Mouse (Mus musculus): ENCODE measurements around the gene Pigk. TPM values are rescaled to one million over a fixed set of nuclear protein-coding genes. Genes with fewer than 3 reads are reported as not detected.

Pigk gene
- polyA plus RNA-seq, 1 experiment from 2014 or later, result 40.9 TPM

DNA sequence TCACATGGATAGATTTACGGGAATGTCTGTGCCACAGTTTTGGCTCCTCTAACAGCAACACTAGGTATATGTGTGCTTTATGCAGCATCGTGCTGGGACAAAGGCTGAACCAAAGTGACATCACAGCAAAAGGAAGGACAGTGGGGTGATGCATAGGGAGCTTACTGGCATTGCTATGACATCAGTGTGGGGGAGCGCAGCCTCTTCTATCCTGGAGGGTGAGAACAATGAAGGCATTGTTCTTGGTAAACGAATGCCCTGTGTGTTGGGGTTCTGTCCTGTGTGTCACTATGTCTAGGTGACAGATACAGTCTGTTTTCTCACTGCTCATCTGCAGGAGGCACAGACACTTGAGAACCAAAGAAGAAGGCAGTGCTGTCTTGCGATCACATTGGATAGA, 285.0 kb downstream of the Pigk start:
- H3K4me1 ChIP-seq (replicated peaks; ENCODE audit: control insufficient read depth, insufficient read depth), result no peaks in the 10 kb centered on the region
- ATAC-seq (ENCODE audit: low FRiP score, low TSS enrichment) (no peak), DNase-seq (ENCODE audit: low spot score) (no peak)
- H3K9ac ChIP-seq (ENCODE audit: low read length), result no peak overlapping the region
- TF ChIP-seq CTCF (IDR thresholded peaks at IDR 0.05; ENCODE audit: low read depth), result no peak
- TF ChIP-seq EP300 (optimal IDR thresholded peaks at IDR 0.05), result no peak
- no peak overlapping the region for H3K4me3 ChIP-seq (ENCODE audit: low read depth, low read length)
- WGBS, result 78% methylated on average over 5 of the region's 5 CpGs
- no peaks in the 10 kb centered on the region for H3K9me3 ChIP-seq (ENCODE audit: control insufficient read depth, low read length)
- no peaks in the 10 kb centered on the region for H3K27me3 ChIP-seq (ENCODE audit: control insufficient read depth, insufficient read depth, low read length)
- H3K27ac ChIP-seq (replicated peaks), result no peak overlapping the region
- H3K36me3 ChIP-seq (ENCODE audit: control insufficient read depth, insufficient read depth, low read length), result no peaks in the 10 kb centered on the region
- no peak overlapping the region for H3K4me2 ChIP-seq (replicated peaks; ENCODE audit: low read depth)

DNA sequence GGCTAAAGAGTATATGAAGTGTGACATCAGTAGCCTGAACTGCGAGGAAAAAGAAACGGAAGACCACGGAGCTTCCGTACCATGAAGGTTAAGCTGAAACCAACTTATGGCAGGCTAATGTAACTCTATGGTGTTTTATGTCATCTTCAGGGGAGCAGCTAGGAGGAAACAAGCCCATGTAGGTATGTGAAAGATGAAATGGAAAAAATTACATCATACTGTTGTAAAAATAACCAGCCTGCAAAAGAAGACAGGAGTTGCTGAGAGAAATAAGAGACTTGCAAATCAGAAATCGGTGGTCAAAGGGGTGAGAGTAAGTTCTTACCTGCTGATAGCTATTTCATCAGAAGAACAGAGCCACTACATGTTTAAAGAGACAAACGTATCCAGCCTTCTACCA, 293.0 kb downstream of the Pigk start:
- no peak overlapping the region for H3K4me3 ChIP-seq (ENCODE audit: low read depth, low read length)
- no peak overlapping the region for H3K4me2 ChIP-seq (replicated peaks; ENCODE audit: low read depth)
- no peaks in the 10 kb centered on the region for H3K4me1 ChIP-seq (replicated peaks; ENCODE audit: control insufficient read depth, insufficient read depth)
- TF ChIP-seq EP300 (optimal IDR thresholded peaks at IDR 0.05) (no peak), CTCF (IDR thresholded peaks at IDR 0.05; ENCODE audit: low read depth) (no peak)
- H3K27ac ChIP-seq (replicated peaks), result no peak overlapping the region
- DNase-seq (ENCODE audit: low spot score) (no peak), ATAC-seq (ENCODE audit: low FRiP score, low TSS enrichment) (no peak)
- no peaks in the 10 kb centered on the region for H3K9me3 ChIP-seq (ENCODE audit: control insufficient read depth, low read length)
- 85% methylated on average over 6 of the region's 6 CpGs for WGBS
- no peak overlapping the region for H3K9ac ChIP-seq (ENCODE audit: low read length)
- no peaks in the 10 kb centered on the region for H3K36me3 ChIP-seq (ENCODE audit: control insufficient read depth, insufficient read depth, low read length)
- no peaks in the 10 kb centered on the region for H3K27me3 ChIP-seq (ENCODE audit: control insufficient read depth, insufficient read depth, low read length)

DNA sequence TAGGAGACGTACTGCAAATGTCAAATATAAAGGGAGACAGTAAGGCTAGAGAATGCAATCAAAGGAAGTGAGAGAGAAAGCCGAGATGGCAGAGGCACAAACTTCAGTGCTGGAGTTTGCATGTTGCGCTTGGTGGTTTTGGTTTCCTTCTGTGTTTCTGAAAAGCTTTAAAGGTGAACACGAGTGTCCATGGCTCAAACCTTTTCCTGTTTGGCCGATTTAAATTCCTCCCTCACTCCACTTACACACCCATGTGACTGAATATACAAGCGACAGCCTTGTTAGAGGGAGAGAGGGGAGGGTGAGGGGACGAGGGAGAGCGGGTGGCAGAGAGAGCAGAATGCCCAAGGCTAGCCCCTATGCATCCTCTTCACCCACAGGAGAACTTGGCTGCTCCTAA, 302.5 kb downstream of the Pigk start:
- ATAC-seq (ENCODE audit: low FRiP score, low TSS enrichment) (no peak), DNase-seq (ENCODE audit: low spot score) (no peak)
- Histone ChIP-seq H3K4me2 (replicated peaks; ENCODE audit: low read depth) (no peak overlapping the region), H3K27me3 (ENCODE audit: control insufficient read depth, insufficient read depth, low read length) (no peaks in the 10 kb centered on the region), H3K27ac (replicated peaks) (no peak overlapping the region), H3K36me3 (ENCODE audit: control insufficient read depth, insufficient read depth, low read length) (no peaks in the 10 kb centered on the region), H3K9me3 (ENCODE audit: control insufficient read depth, low read length) (no peaks in the 10 kb centered on the region), H3K4me3 (ENCODE audit: low read depth, low read length) (no peak overlapping the region), H3K9ac (ENCODE audit: low read length) (no peak overlapping the region), H3K4me1 (replicated peaks; ENCODE audit: control insufficient read depth, insufficient read depth) (no peaks in the 10 kb centered on the region)
- 42% methylated on average over 8 of the region's 8 CpGs for WGBS
- TF ChIP-seq CTCF (IDR thresholded peaks at IDR 0.05; ENCODE audit: low read depth) (no peak), EP300 (optimal IDR thresholded peaks at IDR 0.05) (no peak)

DNA sequence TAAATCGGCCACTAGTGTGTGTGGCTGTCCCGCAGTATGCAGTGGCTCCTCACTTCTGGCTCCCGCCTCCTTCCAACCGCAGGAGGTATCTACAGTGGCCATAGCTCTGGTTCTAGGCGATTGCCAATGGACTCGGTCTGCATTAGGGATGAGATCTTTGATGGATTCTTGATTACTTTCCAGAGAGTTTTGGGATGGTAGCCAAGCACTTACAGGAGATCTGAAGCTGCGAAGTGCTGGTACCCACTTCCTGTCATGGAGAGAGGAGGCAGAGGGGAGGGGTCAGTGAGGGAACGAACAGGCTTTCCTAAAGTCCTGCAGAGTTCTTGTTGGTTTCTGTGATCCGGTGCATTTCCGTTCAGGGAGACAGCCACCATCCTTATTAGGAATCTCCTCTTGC, 304.2 kb downstream of the Pigk start:
- no peak overlapping the region for H3K9ac ChIP-seq (ENCODE audit: low read length)
- no peaks in the 10 kb centered on the region for H3K9me3 ChIP-seq (ENCODE audit: control insufficient read depth, low read length)
- no peak overlapping the region for H3K27ac ChIP-seq (replicated peaks)
- no peak for DNase-seq (ENCODE audit: low spot score)
- no peaks in the 10 kb centered on the region for H3K27me3 ChIP-seq (ENCODE audit: control insufficient read depth, insufficient read depth, low read length)
- no peaks in the 10 kb centered on the region for H3K4me1 ChIP-seq (replicated peaks; ENCODE audit: control insufficient read depth, insufficient read depth)
- H3K36me3 ChIP-seq (ENCODE audit: control insufficient read depth, insufficient read depth, low read length), result no peaks in the 10 kb centered on the region
- no peak for ATAC-seq (ENCODE audit: low FRiP score, low TSS enrichment)
- H3K4me3 ChIP-seq (ENCODE audit: low read depth, low read length), result no peak overlapping the region
- H3K4me2 ChIP-seq (replicated peaks; ENCODE audit: low read depth), result no peak overlapping the region
- WGBS, result 56% methylated on average over 10 of the region's 10 CpGs
- TF ChIP-seq CTCF (IDR thresholded peaks at IDR 0.05; ENCODE audit: low read depth) (no peak), EP300 (optimal IDR thresholded peaks at IDR 0.05) (no peak)

DNA sequence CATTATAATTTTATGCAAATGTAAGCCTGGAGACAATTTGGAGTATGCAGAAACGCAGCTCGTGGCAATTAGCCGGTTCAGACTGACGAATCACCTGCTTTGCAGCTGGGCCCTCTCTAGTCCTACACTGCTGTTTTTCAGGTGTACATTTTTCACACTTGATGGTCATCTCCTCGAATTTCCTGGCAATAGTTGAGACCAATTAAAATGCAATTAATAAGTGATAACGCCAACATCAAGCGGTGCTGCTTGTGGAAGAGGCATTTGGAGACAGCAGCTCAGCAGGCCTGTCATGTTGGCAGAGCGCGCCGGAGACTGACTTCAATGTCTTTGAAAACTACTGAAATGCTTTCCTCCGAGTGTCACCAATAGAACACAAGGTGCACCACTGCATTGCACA, 310.1 kb downstream of the Pigk start:
- DNase-seq (ENCODE audit: low spot score) (no peak), ATAC-seq (ENCODE audit: low FRiP score, low TSS enrichment) (no peak)
- H3K27ac ChIP-seq (replicated peaks), result no peak overlapping the region
- no peaks in the 10 kb centered on the region for H3K36me3 ChIP-seq (ENCODE audit: control insufficient read depth, insufficient read depth, low read length)
- no peak for TF ChIP-seq CTCF (IDR thresholded peaks at IDR 0.05; ENCODE audit: low read depth)
- no peak for TF ChIP-seq EP300 (optimal IDR thresholded peaks at IDR 0.05)
- 84% methylated on average over 11 of the region's 11 CpGs for WGBS
- no peaks in the 10 kb centered on the region for H3K9me3 ChIP-seq (ENCODE audit: control insufficient read depth, low read length)
- H3K9ac ChIP-seq (ENCODE audit: low read length), result no peak overlapping the region
- no peaks in the 10 kb centered on the region for H3K4me1 ChIP-seq (replicated peaks; ENCODE audit: control insufficient read depth, insufficient read depth)
- H3K27me3 ChIP-seq (ENCODE audit: control insufficient read depth, insufficient read depth, low read length), result no peaks in the 10 kb centered on the region
- H3K4me2 ChIP-seq (replicated peaks; ENCODE audit: low read depth), result no peak overlapping the region
- H3K4me3 ChIP-seq (ENCODE audit: low read depth, low read length), result no peak overlapping the region

Other genes with a start within 250 kb of the Pigk start
- 0.92 and 1.9 TPM in 2 replicates for gene Ak5, start 45.7 kb upstream of the Pigk start, polyA plus RNA-seq (2015; fragmentation: Nextera tagmentation; extraction: Ambion mirVana)

Measured in stomach, postnatal 0 days (tissue).